Comparison of ENCODE assay signal across 17 mouse cellular contexts in the genomic region with DNA sequence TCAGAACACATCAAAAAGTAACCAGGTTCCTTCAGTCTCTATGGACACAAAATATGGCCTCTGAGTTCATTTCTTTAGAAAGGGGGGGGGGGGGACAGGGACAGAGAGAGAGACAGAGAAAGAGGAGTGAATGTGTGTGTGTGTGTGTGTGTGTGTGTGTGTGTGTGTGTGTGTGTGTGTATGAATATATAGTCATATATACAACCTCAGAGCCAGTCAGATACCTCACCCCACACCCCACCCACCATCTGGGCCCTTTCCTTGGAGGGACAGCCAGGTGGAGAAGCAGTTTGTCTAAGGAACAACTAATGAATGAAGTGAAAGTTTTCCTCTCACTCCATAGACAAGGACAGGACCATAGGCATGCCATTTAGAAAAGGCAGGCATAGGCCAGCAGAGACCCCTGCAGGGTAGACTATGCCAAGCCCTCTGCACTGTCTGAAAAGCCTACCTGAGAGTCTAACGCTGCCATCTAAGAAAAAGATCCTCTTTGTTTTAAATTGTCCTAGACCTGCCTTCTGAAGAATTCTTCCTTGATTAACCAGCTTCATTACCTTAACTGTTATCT.
DNase-seq lines count a peak whose midpoint lies in the region; ATAC-seq and TF ChIP-seq lines count a peak whose summit lies in the region.
"Had no signal": no experiment of that assay in that cellular context is flagged by ENCODE, and none has a peak within 500 bp of the region (broad histone marks: within the 10 kb centered on the region; RNA-seq: fewer than 3 reads in every experiment).

No protein-coding gene starts in this region.

- H3K27me3 ChIP-seq in forebrain, embryonic 11.5 days (ENCODE audit: control insufficient read depth, insufficient read depth, low read length), result no peaks in the 10 kb centered on the region
- H3K27me3 ChIP-seq in forebrain, embryonic 10.5 days (ENCODE audit: poor library complexity, severe bottlenecking), result no peaks in the 10 kb centered on the region
- H3K27me3 ChIP-seq in hindbrain, embryonic 14.5 days (ENCODE audit: control insufficient read depth, insufficient read depth, low read length), result no peaks in the 10 kb centered on the region
- no peaks in the 10 kb centered on the region for H3K27me3 ChIP-seq in hindbrain, embryonic 13.5 days
- H3K27me3 ChIP-seq in MEL (ENCODE audit: control insufficient read depth in 1 of 2, insufficient read depth in 2 of 2, low read length in 2 of 2), result no peaks in the 10 kb centered on the region; a peak in 1 of 4 replicates
- no peaks in the 10 kb centered on the region for H3K27me3 ChIP-seq in midbrain, embryonic 13.5 days
- H3K27me3 ChIP-seq: embryonic facial prominence, embryonic 15.5 days; limb, embryonic 15.5 days; neural tube, embryonic 12.5 days had no signal

- TF ChIP-seq CTCF in MEL (IDR thresholded peaks at IDR 0.05 in 2 of 3, conservative IDR thresholded peaks at IDR 0.05 in 1 of 3; ENCODE audit: control insufficient read depth in 1 of 3, insufficient read depth in 1 of 3, low read depth in 2 of 3, low read length in 3 of 3, poor library complexity in 1 of 3, severe bottlenecking in 1 of 3), result peak in 2 of 3 experiments; percentile 5 to 11; a peak in 1 of 6 replicates

- no peaks in the 10 kb centered on the region for H3K79me2 ChIP-seq in MEL (ENCODE audit: control insufficient read depth, insufficient read depth, low read length, poor library complexity)

- WGBS in forebrain, embryonic 11.5 days, result 50% methylated on average over 1 of the region's 1 CpGs
- 56% methylated on average over 1 of the region's 1 CpGs for WGBS in forebrain, embryonic 10.5 days
- WGBS in hindbrain, embryonic 14.5 days, result 45% methylated on average over 1 of the region's 1 CpGs
- 67% methylated on average over 1 of the region's 1 CpGs for WGBS in hindbrain, embryonic 13.5 days
- WGBS in midbrain, embryonic 13.5 days, result 38% methylated on average over 1 of the region's 1 CpGs

- H3K9me3 ChIP-seq in forebrain, embryonic 11.5 days (ENCODE audit: control insufficient read depth, low read length), result no peaks in the 10 kb centered on the region
- no peaks in the 10 kb centered on the region for H3K9me3 ChIP-seq in forebrain, embryonic 10.5 days
- no peaks in the 10 kb centered on the region for H3K9me3 ChIP-seq in hindbrain, embryonic 14.5 days (ENCODE audit: control insufficient read depth, low read length)
- no peaks in the 10 kb centered on the region for H3K9me3 ChIP-seq in hindbrain, embryonic 13.5 days
- no peaks in the 10 kb centered on the region for H3K9me3 ChIP-seq in MEL (replicated peaks; ENCODE audit: insufficient read depth, low read length)
- H3K9me3 ChIP-seq in midbrain, embryonic 13.5 days, result no peaks in the 10 kb centered on the region
- H3K9me3 ChIP-seq: embryonic facial prominence, embryonic 15.5 days; limb, embryonic 15.5 days; neural tube, embryonic 12.5 days had no signal

- TF ChIP-seq POLR2A in MEL (IDR thresholded peaks at IDR 0.05; ENCODE audit: control insufficient read depth in 1 of 2, insufficient read depth in 1 of 2, low read depth in 1 of 2, low read length in 2 of 2, poor library complexity in 1 of 2), result no peak

- H3K4me1 ChIP-seq in forebrain, embryonic 11.5 days (replicated peaks; ENCODE audit: control insufficient read depth, insufficient read depth, low read length), result no peaks in the 10 kb centered on the region
- H3K4me1 ChIP-seq in forebrain, embryonic 10.5 days, result no peaks in the 10 kb centered on the region
- H3K4me1 ChIP-seq in hindbrain, embryonic 14.5 days (replicated peaks; ENCODE audit: control insufficient read depth, insufficient read depth, low read length), result no peaks in the 10 kb centered on the region
- H3K4me1 ChIP-seq in hindbrain, embryonic 13.5 days (replicated peaks), result no peaks in the 10 kb centered on the region
- H3K4me1 ChIP-seq in MEL (ENCODE audit: control insufficient read depth in 1 of 2, insufficient read depth in 2 of 2, low read length in 2 of 2), result no peaks in the 10 kb centered on the region
- H3K4me1 ChIP-seq in midbrain, embryonic 13.5 days (replicated peaks), result no peaks in the 10 kb centered on the region
- H3K4me1 ChIP-seq: embryonic facial prominence, embryonic 15.5 days; limb, embryonic 15.5 days; neural tube, embryonic 12.5 days had no signal

- DNase-seq in forebrain, embryonic 11.5 days (ENCODE audit: low spot score), result no peak
- no peak for DNase-seq in forebrain, embryonic 10.5 days (ENCODE audit: extremely low spot score, low spot score)
- DNase-seq in hindbrain, embryonic 14.5 days (ENCODE audit: low spot score), result no peak
- no peak for DNase-seq in MEL (ENCODE audit: low read depth, low spot score)
- DNase-seq in frontal cortex, postnatal 36 days (ENCODE audit: low spot score in 2 of 2), result no peak
- no peak for DNase-seq in spleen, postnatal 4 days (ENCODE audit: low spot score in 2 of 2)
- DNase-seq: heart, adult 11 months; thymus, adult 18-20 months; thymus, postnatal 36 days had no signal

- H3K27ac ChIP-seq in forebrain, embryonic 11.5 days (ENCODE audit: low read depth, low read length), result no peak overlapping the region
- no peak overlapping the region for H3K27ac ChIP-seq in forebrain, embryonic 10.5 days
- no peak overlapping the region for H3K27ac ChIP-seq in hindbrain, embryonic 14.5 days
- no peak overlapping the region for H3K27ac ChIP-seq in hindbrain, embryonic 13.5 days
- no peak overlapping the region for H3K27ac ChIP-seq in MEL (ENCODE audit: control insufficient read depth, low read depth, low read length)
- no peak overlapping the region for H3K27ac ChIP-seq in midbrain, embryonic 13.5 days
- H3K27ac ChIP-seq: embryonic facial prominence, embryonic 15.5 days; limb, embryonic 15.5 days; liver, embryonic 14.5 days; neural tube, embryonic 12.5 days had no signal

- no peak overlapping the region for H3K4me2 ChIP-seq in forebrain, embryonic 11.5 days (ENCODE audit: low read depth, low read length, severe bottlenecking)
- no peak overlapping the region for H3K4me2 ChIP-seq in hindbrain, embryonic 14.5 days (replicated peaks)
- no peak overlapping the region for H3K4me2 ChIP-seq in hindbrain, embryonic 13.5 days
- H3K4me2 ChIP-seq in midbrain, embryonic 13.5 days (replicated peaks), result no peak overlapping the region
- H3K4me2 ChIP-seq: embryonic facial prominence, embryonic 15.5 days; heart, embryonic 11.5 days; limb, embryonic 15.5 days; lung, embryonic 14.5 days; neural tube, embryonic 12.5 days had no signal

- no peak overlapping the region for H3K9ac ChIP-seq in forebrain, embryonic 11.5 days (ENCODE audit: low read length)
- no peak overlapping the region for H3K9ac ChIP-seq in hindbrain, embryonic 14.5 days
- no peak overlapping the region for H3K9ac ChIP-seq in hindbrain, embryonic 13.5 days
- no peak overlapping the region for H3K9ac ChIP-seq in MEL (ENCODE audit: control insufficient read depth, low read depth, low read length, poor library complexity, severe bottlenecking)
- no peak overlapping the region for H3K9ac ChIP-seq in midbrain, embryonic 13.5 days (replicated peaks)
- H3K9ac ChIP-seq: embryonic facial prominence, embryonic 15.5 days; limb, embryonic 15.5 days; liver, embryonic 14.5 days; lung, embryonic 14.5 days; neural tube, embryonic 12.5 days had no signal

- TF ChIP-seq EP300 in MEL (IDR thresholded peaks at IDR 0.05; ENCODE audit: low read depth in 1 of 2, low read length in 2 of 2), result no peak

- H3K36me3 ChIP-seq in forebrain, embryonic 11.5 days (ENCODE audit: control insufficient read depth, insufficient read depth, low read length), result no peaks in the 10 kb centered on the region
- no peaks in the 10 kb centered on the region for H3K36me3 ChIP-seq in forebrain, embryonic 10.5 days (replicated peaks)
- no peaks in the 10 kb centered on the region for H3K36me3 ChIP-seq in hindbrain, embryonic 14.5 days (replicated peaks; ENCODE audit: control insufficient read depth, insufficient read depth)
- no peaks in the 10 kb centered on the region for H3K36me3 ChIP-seq in hindbrain, embryonic 13.5 days
- H3K36me3 ChIP-seq in MEL (ENCODE audit: control insufficient read depth in 1 of 2, insufficient read depth in 2 of 2, low read length in 2 of 2), result no peaks in the 10 kb centered on the region
- no peaks in the 10 kb centered on the region for H3K36me3 ChIP-seq in midbrain, embryonic 13.5 days
- H3K36me3 ChIP-seq: embryonic facial prominence, embryonic 15.5 days; limb, embryonic 15.5 days; neural tube, embryonic 12.5 days had no signal

- ATAC-seq in forebrain, embryonic 11.5 days (replicated peaks; ENCODE audit: low FRiP score), result peak; percentile 53
- ATAC-seq in hindbrain, embryonic 14.5 days (ENCODE audit: low FRiP score), result peak; percentile 29
- ATAC-seq in hindbrain, embryonic 13.5 days (ENCODE audit: low FRiP score), result no peak
- peak; percentile 70 for ATAC-seq in midbrain, embryonic 13.5 days

- no peak overlapping the region for H3K4me3 ChIP-seq in forebrain, embryonic 11.5 days (ENCODE audit: low read depth, low read length)
- H3K4me3 ChIP-seq in forebrain, embryonic 10.5 days, result no peak overlapping the region
- H3K4me3 ChIP-seq in hindbrain, embryonic 14.5 days (replicated peaks; ENCODE audit: low read length), result no peak overlapping the region
- H3K4me3 ChIP-seq in hindbrain, embryonic 13.5 days, result no peak overlapping the region
- no peak overlapping the region for H3K4me3 ChIP-seq in MEL (ENCODE audit: control insufficient read depth in 1 of 2, insufficient read depth in 1 of 2, low read depth in 2 of 2, low read length in 2 of 2)
- no peak overlapping the region for H3K4me3 ChIP-seq in midbrain, embryonic 13.5 days (replicated peaks)
- H3K4me3 ChIP-seq: embryonic facial prominence, embryonic 15.5 days; limb, embryonic 15.5 days; neural tube, embryonic 12.5 days had no signal

- no peak; the same call in 1 of the 2 replicates for TF ChIP-seq RAD21 in MEL (IDR thresholded peaks at IDR 0.05; ENCODE audit: low read depth, low read length)

TF ChIP-seq in MEL, 35 proteins besides CTCF, POLR2A, EP300 and RAD21:
- TF ChIP-seq MAFK (IDR thresholded peaks at IDR 0.05; ENCODE audit: borderline replicate concordance, low read depth, low read length) (no peak), SMC3 (IDR thresholded peaks at IDR 0.05; ENCODE audit: low read depth, low read length) (0 out of 2 replicates have a peak, but pooled peaks have one; percentile 4)
